Mouse (Mus musculus): ENCODE measurements around the gene Slc27a4.
A peak's percentile ranks its signal among the peaks of the same experiment; 100 is the strongest.
"Not testable (repeated sequence)": the region's sequence is repeated elsewhere in the genome, so short reads cannot be mapped to it uniquely, and the experiment has no call there.

Slc27a4 gene

GRCm38 (mm10) chr2:29802075-29802826 lies at the start of gene Slc27a4:
Slc27a4 (plus strand) TSS chr2:29802634.
- DNase-seq (ENCODE audit: low spot score) = peak; percentile 97

- DNase-seq (ENCODE audit: low spot score) = no peak
Measured at GRCm38 (mm10) chr2:29755693-29756092, 46.7 kb upstream of the Slc27a4 start.

- peak; percentile 71 for DNase-seq (ENCODE audit: low spot score)
Measured at GRCm38 (mm10) chr2:29764831-29765230, 37.6 kb upstream of the Slc27a4 start.

- peak; percentile 81 for DNase-seq (ENCODE audit: low spot score)
Measured at GRCm38 (mm10) chr2:29767976-29768709, 34.3 kb upstream of the Slc27a4 start.

GRCm38 (mm10) chr2:29768901-29769300 lies 33.5 kb upstream of the Slc27a4 start:
- DNase-seq (ENCODE audit: low spot score) = peak; percentile 30

GRCm38 (mm10) chr2:29770162-29770561 lies 32.3 kb upstream of the Slc27a4 start:
- DNase-seq (ENCODE audit: low spot score) = no peak

GRCm38 (mm10) chr2:29771611-29772461 lies 30.6 kb upstream of the Slc27a4 start:
- peak; percentile 51 for DNase-seq (ENCODE audit: low spot score)

GRCm38 (mm10) chr2:29773323-29773722 lies 29.1 kb upstream of the Slc27a4 start:
- DNase-seq (ENCODE audit: low spot score) = no peak

GRCm38 (mm10) chr2:29781256-29781655 lies 21.2 kb upstream of the Slc27a4 start:
- DNase-seq (ENCODE audit: low spot score) = not testable (repeated sequence)

- no peak for DNase-seq (ENCODE audit: low spot score)
Measured at GRCm38 (mm10) chr2:29784290-29784689, 18.1 kb upstream of the Slc27a4 start.

GRCm38 (mm10) chr2:29787104-29787917 lies 15.1 kb upstream of the Slc27a4 start, which contains the start of gene Coq4:
Coq4 (plus strand) TSS chr2:29787493.
- peak; percentile 90 for DNase-seq (ENCODE audit: low spot score)

GRCm38 (mm10) chr2:29787937-29788681 lies 14.3 kb upstream of the Slc27a4 start, which contains the start of gene Trub2:
Trub2 (minus strand) TSS chr2:29788502.
- DNase-seq (ENCODE audit: low spot score) = peak; percentile 82

- DNase-seq (ENCODE audit: low spot score) = no peak
Measured at GRCm38 (mm10) chr2:29792772-29793487, 9.5 kb upstream of the Slc27a4 start.

GRCm38 (mm10) chr2:29802827-29803201 lies 380 bp downstream of the Slc27a4 start:
- peak; percentile 21 for DNase-seq (ENCODE audit: low spot score)

GRCm38 (mm10) chr2:29803400-29803831 lies 982 bp downstream of the Slc27a4 start:
- peak; percentile 38 for DNase-seq (ENCODE audit: low spot score)

- no peak for DNase-seq (ENCODE audit: low spot score)
Measured at GRCm38 (mm10) chr2:29815678-29816371, 13.4 kb downstream of the Slc27a4 start.

GRCm38 (mm10) chr2:29817426-29818232 lies 15.2 kb downstream of the Slc27a4 start:
- peak; percentile 84 for DNase-seq (ENCODE audit: low spot score)

- no peak for DNase-seq (ENCODE audit: low spot score)
Measured at GRCm38 (mm10) chr2:29819363-29819762, 16.9 kb downstream of the Slc27a4 start.
